Mouse (Mus musculus) ovary, adult 18-20 months (tissue): Measurements from ENCODE around the gene Slc22a12.

Experiments used
- DNase-seq: peaks from one replicate; pipeline ENCODE4 v3.0.0; 2022; ENCODE audit warnings: low spot score, mixed read lengths

The Slc22a12 gene

GRCm38 (mm10) chr19:6515448-6515847 lies 27.4 kb downstream of the Slc22a12 start:
- DNase-seq, result no peak

GRCm38 (mm10) chr19:6514940-6515339 lies 27.9 kb downstream of the Slc22a12 start:
- DNase-seq, result no peak

DNA sequence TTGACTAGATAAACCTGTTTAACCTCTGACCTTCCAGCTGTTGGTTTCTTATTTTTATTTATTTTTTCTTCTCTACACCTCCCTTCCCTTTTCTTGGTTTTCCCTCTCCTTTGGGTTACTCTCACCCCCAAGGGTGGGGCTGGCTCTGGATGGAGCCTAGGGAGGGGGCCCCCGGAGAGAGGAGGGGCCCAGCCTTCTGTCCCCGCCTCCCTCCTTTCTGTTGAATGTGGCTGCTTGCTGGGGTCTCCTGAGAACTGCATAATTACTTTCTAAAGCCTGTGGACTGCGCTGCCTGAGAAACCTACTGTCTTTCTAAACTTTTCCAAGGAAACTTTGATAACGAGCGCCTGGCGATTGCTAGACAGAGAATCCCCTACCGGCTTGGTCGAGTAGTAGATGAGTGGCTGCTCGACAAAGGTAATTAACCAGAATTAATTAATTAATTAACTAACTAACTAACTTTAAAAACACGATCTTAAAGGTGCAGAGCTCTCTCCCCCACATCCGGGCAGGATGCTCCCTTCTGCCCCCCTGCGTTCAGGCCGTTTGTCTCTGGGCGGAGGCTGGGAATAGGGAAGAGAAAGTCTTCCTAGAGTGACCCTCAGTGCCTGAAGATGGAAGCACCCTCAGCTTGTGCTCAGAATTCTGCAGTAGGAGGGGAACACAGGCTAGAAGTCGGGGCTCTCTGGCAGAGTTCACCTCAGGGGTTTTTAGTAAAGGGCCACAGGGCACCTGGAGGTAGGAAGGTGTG lies 29.3 kb downstream of the Slc22a12 start:
- no peak for DNase-seq

DNA sequence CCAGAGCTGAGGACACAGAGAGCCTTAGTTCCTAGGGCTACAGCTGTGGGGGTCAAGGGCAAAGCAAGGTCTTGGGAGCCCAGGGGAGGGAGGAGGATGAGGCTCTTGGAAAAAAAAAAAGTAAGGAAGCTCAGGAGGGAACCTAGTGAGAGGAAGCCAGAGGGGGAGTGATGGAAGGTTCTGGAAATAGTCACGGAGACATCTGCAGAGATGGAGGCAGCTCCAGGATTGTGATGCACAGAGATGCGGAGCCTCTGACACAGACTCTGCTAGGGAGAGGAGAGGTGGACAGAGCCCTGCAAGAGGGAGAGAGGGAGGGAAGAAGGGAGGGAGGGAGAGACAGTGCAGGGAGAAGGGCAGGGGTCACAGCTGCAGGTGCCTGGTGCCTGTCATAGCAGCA lies 32.3 kb downstream of the Slc22a12 start:
- no peak for DNase-seq

DNA sequence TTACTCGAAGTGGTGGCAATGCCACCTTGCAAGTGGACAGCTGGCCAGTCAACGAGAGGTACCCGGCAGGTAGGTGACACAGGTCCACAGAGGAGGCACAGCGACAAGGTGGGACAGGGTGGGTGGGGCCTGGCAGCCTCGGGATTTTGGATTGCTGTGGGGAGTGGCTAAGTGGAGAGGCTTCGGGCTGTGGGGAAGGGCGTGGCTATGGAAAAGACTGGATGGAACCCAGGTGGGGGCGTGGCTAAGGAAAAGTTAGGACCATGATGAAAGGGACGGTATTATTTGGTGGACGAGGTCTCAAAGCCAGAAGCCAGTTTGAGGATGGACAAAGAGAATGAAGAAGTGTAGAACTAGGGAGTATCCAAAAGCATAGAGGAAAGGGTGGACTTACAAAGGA lies 33.0 kb downstream of the Slc22a12 start:
- no peak for DNase-seq

DNA sequence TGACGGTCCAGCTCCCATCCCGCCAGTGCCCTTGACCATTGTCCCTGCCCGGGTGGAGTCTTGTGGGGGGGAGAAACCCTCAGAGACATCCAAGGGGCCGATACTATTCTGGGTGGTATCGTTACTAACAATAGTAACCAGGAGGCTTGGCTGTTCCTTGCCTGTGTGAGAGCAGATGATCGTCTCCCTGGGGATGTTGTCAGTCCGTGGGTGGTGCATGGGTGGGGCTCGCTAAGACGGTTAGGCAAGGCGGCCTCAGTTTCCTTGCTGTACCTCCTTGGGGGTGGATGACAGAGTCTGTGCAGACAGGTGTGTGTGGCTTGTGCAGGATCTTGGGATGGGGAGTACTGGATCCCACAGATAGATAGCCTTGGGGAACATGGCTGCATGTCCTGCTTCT lies 35.4 kb downstream of the Slc22a12 start:
- DNase-seq, result no peak

DNA sequence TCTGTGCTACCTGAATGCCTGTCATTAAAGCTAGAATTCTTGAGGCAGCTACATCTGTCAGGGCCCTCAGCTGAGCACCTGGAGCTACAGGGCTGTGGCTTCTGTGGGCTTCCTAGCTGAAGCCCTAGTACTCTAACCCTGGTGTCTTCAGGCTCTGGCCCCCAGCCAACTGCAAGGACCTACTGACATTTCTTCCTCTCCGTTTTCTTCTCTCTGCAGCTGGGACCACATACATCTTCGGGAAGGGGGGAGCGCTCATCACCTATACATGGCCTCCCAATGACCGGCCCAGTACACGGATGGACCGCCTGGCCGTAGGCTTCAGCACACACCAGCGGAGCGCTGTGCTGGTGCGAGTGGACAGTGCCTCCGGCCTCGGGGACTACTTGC lies 38.2 kb downstream of the Slc22a12 start:
- DNase-seq, result no peak

- no peak for DNase-seq
These were observed 38.7 kb downstream of the Slc22a12 start for GRCm38 (mm10) chr19:6503926-6504655.

DNA sequence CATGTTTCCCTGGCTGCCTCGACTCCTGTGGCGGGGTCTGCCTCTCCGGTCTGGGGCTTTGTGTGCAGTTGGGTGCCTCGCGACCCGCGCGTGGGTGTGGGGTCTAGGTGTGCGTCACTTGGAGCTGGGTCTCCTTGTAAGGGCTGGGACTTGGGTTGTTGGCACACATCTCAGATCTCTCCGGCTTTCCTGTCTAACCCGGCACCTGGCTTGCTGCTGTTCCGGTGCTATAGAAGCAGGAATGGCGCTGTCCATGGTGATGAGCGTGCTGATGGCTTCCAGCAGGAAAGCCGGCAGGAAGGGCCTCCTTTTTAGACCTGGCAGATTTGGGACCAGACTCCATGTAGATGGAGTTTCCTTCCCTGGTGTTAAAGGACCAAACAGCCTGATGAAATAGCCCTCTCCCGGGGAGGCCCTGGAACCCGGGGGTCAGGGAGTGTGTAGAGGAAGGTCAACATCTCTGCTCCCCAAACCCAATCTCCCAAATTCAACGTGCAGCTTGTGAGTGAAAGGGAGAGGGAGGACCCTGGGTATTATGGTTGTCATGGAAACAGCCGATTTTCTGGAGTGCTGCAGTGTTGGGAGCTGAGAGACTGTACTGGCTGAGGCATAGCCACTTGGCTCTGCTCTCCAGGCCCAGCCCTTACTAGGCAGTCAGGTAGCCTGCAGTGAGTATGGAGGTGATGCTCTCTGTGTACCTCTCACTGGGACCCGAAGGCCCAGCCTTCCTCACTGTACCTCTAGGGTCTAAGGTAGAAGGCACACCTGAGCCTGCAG lies 40.1 kb downstream of the Slc22a12 start:
- DNase-seq, result peak; percentile 25

- DNase-seq, result no peak
These were observed 40.7 kb downstream of the Slc22a12 start for GRCm38 (mm10) chr19:6502035-6502541.

- DNase-seq, result no peak
These were observed 42.2 kb downstream of the Slc22a12 start for GRCm38 (mm10) chr19:6500636-6501025.

- no peak for DNase-seq
These were observed 42.8 kb downstream of the Slc22a12 start for GRCm38 (mm10) chr19:6499860-6500635.

DNA sequence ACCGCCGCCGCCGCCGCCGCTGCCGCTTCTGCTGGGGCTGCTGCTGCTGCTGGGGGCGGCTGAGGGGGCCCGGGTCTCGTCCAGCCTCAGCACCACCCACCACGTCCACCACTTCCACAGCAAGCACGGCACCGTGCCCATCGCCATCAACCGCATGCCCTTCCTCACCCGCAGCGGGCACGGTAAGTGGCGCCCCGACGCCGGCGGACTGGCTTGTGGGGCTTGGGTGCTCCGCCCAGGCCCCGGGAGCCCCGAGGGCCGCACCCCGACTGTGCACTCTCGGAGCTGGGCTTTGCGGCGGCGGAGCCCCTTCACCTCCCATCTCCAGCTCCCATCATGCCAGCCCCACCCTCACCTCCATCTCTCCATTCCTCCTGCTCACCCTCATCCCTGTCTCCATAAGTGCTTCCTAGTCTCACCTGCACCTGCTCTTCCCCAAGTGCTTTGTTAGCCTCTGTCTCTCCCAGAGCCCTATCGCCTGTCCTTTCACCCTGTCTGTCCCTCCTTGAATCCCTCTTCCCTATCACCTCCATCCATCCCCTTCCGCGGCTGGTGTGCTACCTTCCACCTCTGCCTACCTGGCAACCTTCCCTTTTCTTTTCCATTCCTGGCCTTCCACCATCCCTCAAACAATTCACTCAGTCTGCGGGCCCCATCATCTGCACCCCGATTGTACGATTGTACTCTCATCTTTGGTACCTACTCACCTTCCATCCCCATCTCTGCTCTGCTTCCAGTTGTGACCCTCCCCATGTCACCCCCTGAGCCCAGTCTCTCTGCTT lies 44.3 kb downstream of the Slc22a12 start:
- no peak for DNase-seq

DNA sequence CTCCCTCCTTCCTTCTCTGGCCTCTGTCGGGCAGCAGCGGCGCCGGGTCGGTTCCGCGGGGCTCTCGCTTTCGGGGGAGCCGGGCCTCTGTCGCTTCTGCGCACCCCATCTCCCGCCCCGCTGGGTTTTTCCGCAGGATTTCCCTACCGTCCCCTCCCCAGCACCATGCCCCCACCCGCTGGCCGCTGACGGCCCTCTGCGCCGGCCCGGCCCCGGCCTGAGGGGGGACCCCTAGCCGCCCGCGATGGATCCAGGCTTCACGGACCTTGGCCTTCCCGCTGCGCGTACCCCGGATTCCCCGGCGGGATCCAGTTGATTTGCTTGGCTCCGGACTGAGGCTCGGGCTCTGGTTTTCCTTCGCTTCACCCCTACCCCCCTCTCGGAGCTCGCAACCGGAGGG lies 45.0 kb downstream of the Slc22a12 start:
- no peak for DNase-seq

GRCm38 (mm10) chr19:6497150-6497801 lies 45.6 kb downstream of the Slc22a12 start:
- DNase-seq, result no peak

- DNase-seq, result no peak
These were observed 46.2 kb downstream of the Slc22a12 start for GRCm38 (mm10) chr19:6496462-6497149.

GRCm38 (mm10) chr19:6495714-6496113 lies 47.1 kb downstream of the Slc22a12 start:
- DNase-seq, result no peak

GRCm38 (mm10) chr19:6494504-6495170 lies 48.2 kb downstream of the Slc22a12 start:
- DNase-seq, result no peak

DNA sequence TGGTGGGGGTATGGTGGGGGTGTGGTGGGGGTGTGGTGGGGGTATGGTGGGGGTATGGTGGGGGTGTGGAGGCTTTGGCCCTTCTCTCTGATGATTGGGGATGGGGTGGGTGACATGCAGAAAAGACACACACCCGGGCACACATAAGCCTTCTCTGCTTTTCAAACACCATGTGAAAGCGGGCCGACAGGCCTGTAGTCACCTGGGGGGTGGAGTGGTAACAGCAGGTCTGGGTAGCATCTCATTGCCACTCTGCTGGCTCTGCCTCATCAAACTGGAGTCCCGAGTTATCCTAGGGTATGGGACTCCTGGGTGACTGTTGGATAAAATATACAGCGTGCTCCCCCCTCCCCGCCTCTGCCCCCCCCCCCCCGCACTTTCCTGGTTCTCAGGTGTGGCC lies 48.8 kb downstream of the Slc22a12 start:
- no peak for DNase-seq
